Mouse (Mus musculus): ENCODE results near the gene Srp54a.
"Not testable (repeated sequence)": the region's sequence is repeated elsewhere in the genome, so short reads cannot be mapped to it uniquely, and the experiment has no call there.

Srp54a gene

DNA sequence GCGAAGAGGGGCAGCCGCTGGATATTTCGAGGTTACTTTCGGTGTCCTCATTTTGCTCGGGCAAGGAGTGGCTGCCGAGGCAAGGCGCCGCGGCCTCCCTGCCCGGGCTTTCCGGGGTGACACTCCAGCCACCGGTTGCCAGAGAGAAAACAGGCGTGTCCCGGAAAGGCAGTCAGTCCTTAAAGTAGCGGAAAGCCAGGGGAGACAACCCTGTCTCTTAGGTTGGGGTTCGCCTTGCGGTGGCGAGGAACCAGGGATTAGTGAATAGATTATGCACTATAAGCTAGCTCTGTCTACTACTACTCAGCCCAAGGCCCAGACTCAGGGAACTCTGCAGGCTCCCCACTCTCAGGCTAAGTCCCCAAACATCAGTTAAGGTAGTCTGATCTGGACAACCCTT, 44.7 kb downstream of the Srp54a start:
- DNase-seq (ENCODE audit: low spot score) = not testable (repeated sequence)

DNA sequence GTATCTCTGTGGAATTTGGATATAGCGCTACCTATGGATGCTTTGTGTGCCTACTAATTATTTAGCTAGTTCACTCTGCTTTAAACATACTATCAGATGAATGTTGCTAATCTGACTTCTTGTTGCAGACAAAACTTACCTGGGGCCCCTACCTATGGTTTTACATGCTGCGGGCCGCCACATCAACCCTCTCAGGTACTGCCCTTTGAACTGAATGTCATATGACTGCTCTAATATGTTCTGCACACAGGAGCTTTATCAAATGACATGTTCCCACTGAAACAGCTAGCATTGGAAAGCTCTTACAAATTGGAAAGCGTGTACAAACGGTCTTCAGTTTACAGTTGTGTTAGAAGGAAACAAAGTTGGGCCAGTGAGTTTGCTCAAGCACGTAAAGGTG, 55.5 kb downstream of the Srp54a start:
- not testable (repeated sequence) for DNase-seq (ENCODE audit: low spot score)

DNA sequence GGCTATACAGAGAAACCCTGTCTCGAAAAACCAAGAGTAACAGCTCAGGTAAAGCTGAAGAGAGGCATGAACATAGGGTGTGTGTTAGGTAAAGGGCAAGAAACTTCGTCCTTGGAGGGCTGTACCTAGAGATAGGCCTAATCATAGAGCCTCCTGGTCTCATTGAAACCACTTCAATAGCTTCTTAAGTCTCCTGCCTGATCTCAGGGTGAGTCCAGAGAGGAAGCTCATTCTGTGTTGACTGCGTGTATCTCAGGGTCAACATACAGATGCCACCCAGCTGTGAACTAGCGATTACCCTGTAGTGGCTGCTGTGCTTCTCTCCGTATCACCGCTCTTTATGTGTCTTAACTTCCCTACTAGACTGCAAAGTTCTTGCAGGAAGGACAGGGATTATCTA, 57.8 kb downstream of the Srp54a start:
- DNase-seq (ENCODE audit: low spot score) = not testable (repeated sequence)

DNA sequence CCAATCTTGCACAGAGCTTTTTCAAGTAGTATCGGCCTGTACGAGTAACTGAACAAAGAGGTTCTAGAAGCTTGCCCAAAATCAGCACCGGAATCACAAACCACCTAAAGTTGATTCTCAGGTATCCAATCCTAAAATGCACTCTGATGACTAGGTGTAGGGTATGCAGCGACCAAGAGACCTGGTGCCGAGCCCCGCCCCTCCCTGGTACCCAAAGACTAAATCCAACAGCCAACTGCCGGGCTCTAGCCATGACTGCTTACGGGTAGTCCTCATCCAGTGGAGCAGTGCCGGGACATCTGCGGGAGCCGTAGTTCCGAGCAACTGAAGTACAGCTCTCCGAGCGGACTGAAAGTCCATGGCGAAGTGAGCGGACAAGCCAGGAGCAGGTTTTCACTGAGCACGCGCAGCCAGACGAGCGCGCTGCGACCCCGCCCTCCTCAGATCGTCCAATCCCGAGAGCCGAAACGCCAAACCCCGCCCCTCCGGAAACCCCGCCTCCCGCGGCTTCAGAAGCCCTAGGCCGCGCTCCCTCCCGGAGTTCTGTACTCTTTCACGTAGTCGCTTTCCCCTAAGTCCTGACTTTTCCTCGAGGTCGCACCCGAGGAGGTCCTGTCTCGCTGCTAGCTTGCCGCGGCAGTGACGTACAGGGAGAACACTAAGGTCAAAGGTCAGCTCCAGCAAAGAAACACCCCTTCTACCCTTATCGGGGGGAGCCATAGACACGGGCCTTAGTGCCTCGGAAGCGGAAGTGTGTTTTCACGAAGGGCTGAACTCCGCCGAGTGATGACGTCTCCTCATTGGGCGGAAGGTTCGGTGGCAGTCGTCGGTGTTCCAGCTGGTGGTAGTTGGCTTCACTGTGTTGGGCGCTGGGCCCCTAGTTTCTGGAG, 74.7 kb downstream of the Srp54a start, which contains the start of gene Srp54b:
Srp54b (plus strand) TSS at position 546 of the 890 bp plus-strand sequence.
- not testable (repeated sequence) for DNase-seq (ENCODE audit: low spot score)

GRCm38 (mm10) chr12:55155449-55155783, 75.4 kb downstream of the Srp54a start:
- DNase-seq (ENCODE audit: low spot score) = not testable (repeated sequence)
